Mouse (Mus musculus): ENCODE data around the gene Psap. TPM values are rescaled to one million over a fixed set of nuclear protein-coding genes. Genes with fewer than 3 reads are reported as not detected.

The Psap gene
- polyA plus RNA-seq, 2 experiments = 46.0 to 172 TPM

GRCm38 (mm10) chr10:60349056-60349455, 71.6 kb downstream of the Psap start:
- Histone ChIP-seq H3K4me1 (replicated peaks; ENCODE audit: control insufficient read depth in 2 of 2, insufficient read depth in 2 of 2, low read length in 1 of 2) (peaks cover 28 to 53% of the 10 kb centered on the region in 2 experiments), H3K27ac (peak overlapping the region; percentile 86), H3K4me2 (ENCODE audit: low read depth) (peak overlapping the region; percentile 80), H3K9me3 (ENCODE audit: control insufficient read depth, low read length) (no peaks in the 10 kb centered on the region), H3K4me3 (ENCODE audit: insufficient read depth in 1 of 2, low read depth in 2 of 2, low read length in 2 of 2) (peak overlapping the region; percentile 71 to 77), H3K27me3 (ENCODE audit: control insufficient read depth, insufficient read depth, low read length) (no peaks in the 10 kb centered on the region), H3K36me3 (replicated peaks; ENCODE audit: control insufficient read depth, insufficient read depth, low read depth) (no peaks in the 10 kb centered on the region), H3K9ac (replicated peaks) (peak overlapping the region; percentile 87)
- DNase-seq (ENCODE audit: low read depth in 3 of 3, low spot score in 3 of 3) (peak in 1 of 3 experiments; percentile 27), ATAC-seq (ENCODE audit: insufficient read depth) (peak; percentile 22; the same call in 1 of the 2 replicates)
- WGBS (ENCODE audit: insufficient replicate concordance) = 25% methylated on average over 6 of the region's 6 CpGs
- TF ChIP-seq CTCF (IDR thresholded peaks at IDR 0.05; ENCODE audit: low read depth) = no peak
- TF ChIP-seq EP300 (IDR thresholded peaks at IDR 0.05; ENCODE audit: low read depth) = no peak

- peak overlapping the region; percentile 71 to 77 for H3K4me3 ChIP-seq (ENCODE audit: insufficient read depth in 1 of 2, low read depth in 2 of 2, low read length in 2 of 2)
- peak overlapping the region; percentile 87; the same call in 1 of the 2 replicates for H3K9ac ChIP-seq (replicated peaks)
- H3K36me3 ChIP-seq (replicated peaks; ENCODE audit: control insufficient read depth, insufficient read depth, low read depth) = no peaks in the 10 kb centered on the region
- TF ChIP-seq CTCF (IDR thresholded peaks at IDR 0.05; ENCODE audit: low read depth) = no peak
- peak; percentile 60 for TF ChIP-seq EP300 (IDR thresholded peaks at IDR 0.05; ENCODE audit: low read depth)
- 42% methylated on average over 5 of the region's 5 CpGs for WGBS (ENCODE audit: insufficient replicate concordance)
- H3K27ac ChIP-seq = peak overlapping the region; percentile 86
- peaks cover 28 to 53% of the 10 kb centered on the region in 2 experiments for H3K4me1 ChIP-seq (replicated peaks; ENCODE audit: control insufficient read depth in 2 of 2, insufficient read depth in 2 of 2, low read length in 1 of 2)
- ATAC-seq (ENCODE audit: insufficient read depth) (peak; percentile 64), DNase-seq (ENCODE audit: low read depth in 3 of 3, low spot score in 3 of 3) (peak; percentile 59 to 65 (median 61))
- H3K27me3 ChIP-seq (ENCODE audit: control insufficient read depth, insufficient read depth, low read length) = no peaks in the 10 kb centered on the region
- peak overlapping the region; percentile 80 for H3K4me2 ChIP-seq (ENCODE audit: low read depth)
- H3K9me3 ChIP-seq (ENCODE audit: control insufficient read depth, low read length) = no peaks in the 10 kb centered on the region
Measured at GRCm38 (mm10) chr10:60349644-60350043, 72.2 kb downstream of the Psap start.

GRCm38 (mm10) chr10:60350077-60350804, 72.8 kb downstream of the Psap start:
- H3K36me3 ChIP-seq (replicated peaks; ENCODE audit: control insufficient read depth, insufficient read depth, low read depth) = no peaks in the 10 kb centered on the region
- H3K27me3 ChIP-seq (ENCODE audit: control insufficient read depth, insufficient read depth, low read length) = no peaks in the 10 kb centered on the region
- H3K9me3 ChIP-seq (ENCODE audit: control insufficient read depth, low read length) = no peaks in the 10 kb centered on the region
- peak overlapping the region; percentile 71 to 77 for H3K4me3 ChIP-seq (ENCODE audit: insufficient read depth in 1 of 2, low read depth in 2 of 2, low read length in 2 of 2)
- WGBS (ENCODE audit: insufficient replicate concordance) = 34% methylated on average over 5 of the region's 5 CpGs
- no peak for ATAC-seq (ENCODE audit: insufficient read depth)
- peaks cover 28 to 51% of the 10 kb centered on the region in 2 experiments for H3K4me1 ChIP-seq (replicated peaks; ENCODE audit: control insufficient read depth in 2 of 2, insufficient read depth in 2 of 2, low read length in 1 of 2)
- peak overlapping the region; percentile 87 for H3K9ac ChIP-seq (replicated peaks)
- peak overlapping the region; percentile 86 for H3K27ac ChIP-seq
- peak overlapping the region; percentile 80 for H3K4me2 ChIP-seq (ENCODE audit: low read depth)
- TF ChIP-seq CTCF (IDR thresholded peaks at IDR 0.05; ENCODE audit: low read depth) (no peak), EP300 (IDR thresholded peaks at IDR 0.05; ENCODE audit: low read depth) (no peak)
- DNase-seq (ENCODE audit: low read depth in 3 of 3, low spot score in 3 of 3) = no peak

GRCm38 (mm10) chr10:60350805-60351167, 73.4 kb downstream of the Psap start:
- DNase-seq (ENCODE audit: low read depth in 3 of 3, low spot score in 3 of 3) (peak; percentile 70 to 75 (median 73)), ATAC-seq (ENCODE audit: insufficient read depth) (no peak)
- no peaks in the 10 kb centered on the region for H3K36me3 ChIP-seq (replicated peaks; ENCODE audit: control insufficient read depth, insufficient read depth, low read depth)
- H3K27ac ChIP-seq = peak overlapping the region; percentile 30
- WGBS (ENCODE audit: insufficient replicate concordance) = 13% methylated on average over 3 of the region's 3 CpGs
- TF ChIP-seq EP300 (IDR thresholded peaks at IDR 0.05; ENCODE audit: low read depth) = no peak
- no peak for TF ChIP-seq CTCF (IDR thresholded peaks at IDR 0.05; ENCODE audit: low read depth)
- no peaks in the 10 kb centered on the region for H3K9me3 ChIP-seq (ENCODE audit: control insufficient read depth, low read length)
- peak overlapping the region; percentile 38 for H3K9ac ChIP-seq (replicated peaks)
- H3K4me3 ChIP-seq (ENCODE audit: insufficient read depth in 1 of 2, low read depth in 2 of 2, low read length in 2 of 2) = peak overlapping the region; percentile 37 to 52; a peak in 3 of 4 replicates
- H3K4me1 ChIP-seq (replicated peaks; ENCODE audit: control insufficient read depth in 2 of 2, insufficient read depth in 2 of 2, low read length in 1 of 2) = peaks cover 28 to 51% of the 10 kb centered on the region in 2 experiments
- H3K4me2 ChIP-seq (ENCODE audit: low read depth) = peak overlapping the region; percentile 80
- H3K27me3 ChIP-seq (ENCODE audit: control insufficient read depth, insufficient read depth, low read length) = no peaks in the 10 kb centered on the region

- Histone ChIP-seq H3K9ac (replicated peaks) (no peak overlapping the region; the same call in 1 of the 2 replicates), H3K27me3 (ENCODE audit: control insufficient read depth, insufficient read depth, low read length) (no peaks in the 10 kb centered on the region), H3K27ac (peak overlapping the region; percentile 30), H3K4me2 (ENCODE audit: low read depth) (peak overlapping the region; percentile 80), H3K36me3 (replicated peaks; ENCODE audit: control insufficient read depth, insufficient read depth, low read depth) (no peaks in the 10 kb centered on the region), H3K4me1 (replicated peaks; ENCODE audit: control insufficient read depth in 2 of 2, insufficient read depth in 2 of 2, low read length in 1 of 2) (peaks cover 28 to 50% of the 10 kb centered on the region in 2 experiments), H3K4me3 (ENCODE audit: insufficient read depth in 1 of 2, low read depth in 2 of 2, low read length in 2 of 2) (peak overlapping the region in 1 of 2 experiments; percentile 52; a peak in 1 of 4 replicates), H3K9me3 (ENCODE audit: control insufficient read depth, low read length) (no peaks in the 10 kb centered on the region)
- ATAC-seq (ENCODE audit: insufficient read depth) (no peak), DNase-seq (ENCODE audit: low read depth in 3 of 3, low spot score in 3 of 3) (no peak)
- WGBS (ENCODE audit: insufficient replicate concordance) = 29% methylated on average over 3 of the region's 3 CpGs
- TF ChIP-seq EP300 (IDR thresholded peaks at IDR 0.05; ENCODE audit: low read depth) (no peak), CTCF (IDR thresholded peaks at IDR 0.05; ENCODE audit: low read depth) (no peak)
Measured at GRCm38 (mm10) chr10:60351248-60351647, 73.8 kb downstream of the Psap start.

Data from liver, embryonic 14.5 days (tissue).